Mouse (Mus musculus): ENCODE data around the gene H2al2c. TPM values are rescaled to one million over a fixed set of nuclear protein-coding genes. Genes with fewer than 3 reads are reported as not detected.
"Not testable (repeated sequence)": the region's sequence is repeated elsewhere in the genome, so short reads cannot be mapped to it uniquely, and the experiment has no call there.

The H2al2c gene
- total RNA-seq (2021) (not detected), polyA plus RNA-seq (2012; rRNA removed) (not detected in 2 replicates)
- long read RNA-seq = 0 reads

DNA sequence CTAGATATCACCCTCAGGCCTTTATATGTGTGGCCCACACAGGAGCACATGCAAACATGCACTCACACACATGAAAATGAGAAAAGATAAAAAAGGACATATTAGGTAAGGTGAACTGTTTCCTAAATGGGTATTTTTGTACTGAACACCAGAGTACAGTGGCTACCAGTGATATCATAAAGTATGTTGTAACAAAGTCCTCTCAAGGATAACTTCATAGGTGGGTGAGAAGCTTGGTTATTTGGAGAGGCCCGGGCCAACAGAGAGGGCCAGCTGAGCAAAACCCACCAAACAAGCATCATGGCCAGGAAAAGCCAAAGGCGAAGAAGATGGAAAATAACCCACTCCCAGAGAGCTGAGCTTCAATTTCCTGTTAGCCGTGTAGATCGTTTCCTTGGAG lies at the start of gene H2al2c:
TSS of gene H2al2c (plus strand) at position 301 of the 400 bp plus-strand sequence.
- intact Hi-C loops (cut with DNase I); H3K27ac ChIP-seq; H3K9ac ChIP-seq (ENCODE audit: low read depth, low read length); H3K27me3 ChIP-seq (ENCODE audit: control insufficient read depth, insufficient read depth, low read length); H3K79me2 ChIP-seq (replicated peaks; ENCODE audit: control insufficient read depth, insufficient read depth, low read length); H3K4me1 ChIP-seq (ENCODE audit: control insufficient read depth, insufficient read depth, low read length); DNase-seq; H3K4me3 ChIP-seq; H3K36me3 ChIP-seq (ENCODE audit: control insufficient read depth, insufficient read depth, low read length): not testable (repeated sequence)
- WGBS = no CpG with 5 or more reads among the region's 4 CpGs

Other genes starting within 250 kb of the H2al2c start
- gene Sry, start 64.6 kb downstream of the H2al2c start, total RNA-seq (2021) = not detected
- gene Sry, start 64.6 kb downstream of the H2al2c start, polyA plus RNA-seq (2012; rRNA removed) = not detected in 2 replicates
- gene H2al2b, start 121.6 kb downstream of the H2al2c start, total RNA-seq (2021) = not detected
- gene H2al2b, start 121.6 kb downstream of the H2al2c start, polyA plus RNA-seq (2012; rRNA removed) = not detected in 2 replicates
- not detected for gene Gm4064, start 197.1 kb downstream of the H2al2c start, total RNA-seq (2021)
- gene Gm4064, start 197.1 kb downstream of the H2al2c start, polyA plus RNA-seq (2012; rRNA removed) = not detected in 2 replicates
- not detected for gene Rbmy, start 231.6 kb downstream of the H2al2c start, total RNA-seq (2021)
- gene Rbmy, start 231.6 kb downstream of the H2al2c start, polyA plus RNA-seq (2012; rRNA removed) = not detected in 2 replicates
- not detected for gene Gm10256, start 231.6 kb downstream of the H2al2c start, total RNA-seq (2021)
- gene Gm10256, start 231.6 kb downstream of the H2al2c start, polyA plus RNA-seq (2012; rRNA removed) = not detected in 2 replicates

All from heart, adult 2 months (tissue).